In genomic region chr13:95531273-95532045, GRCm38 (mm10) we compare ENCODE assay signal across 13 mouse cellular contexts. TPM values are rescaled to one million over a fixed set of nuclear protein-coding genes. Genes with fewer than 3 reads are reported as not detected.
A peak's percentile ranks its signal among the peaks of the same experiment; 100 is the strongest.
DNase-seq lines count a peak whose midpoint lies in the region; ATAC-seq and TF ChIP-seq lines count a peak whose summit lies in the region.
"Had no signal": no experiment of that assay in that cellular context is flagged by ENCODE, and none has a peak within 500 bp of the region (broad histone marks: within the 10 kb centered on the region; RNA-seq: fewer than 3 reads in every experiment).

No protein-coding gene starts in this region.

- no peak overlapping the region for H3K4me2 ChIP-seq in lung, embryonic 14.5 days
- H3K4me2 ChIP-seq in stomach, embryonic 16.5 days (ENCODE audit: low read depth, low read length) = no peak overlapping the region
- H3K4me2 ChIP-seq: embryonic facial prominence, embryonic 15.5 days; heart, embryonic 12.5 days had no signal

- no peak overlapping the region for H3K27ac ChIP-seq in lung, embryonic 14.5 days (ENCODE audit: low read depth)
- peak overlapping the region; percentile 18; the same call in 1 of the 2 replicates for H3K27ac ChIP-seq in stomach, embryonic 16.5 days (ENCODE audit: low read length)
- H3K27ac ChIP-seq: embryonic facial prominence, embryonic 15.5 days; hindbrain, postnatal 0 days had no signal

- peak; percentile 36 for DNase-seq in lung, embryonic 14.5 days
- no peak for DNase-seq in lung, postnatal 14 days
- peak; percentile 75 for DNase-seq in embryo, embryonic 10.5 days (ENCODE audit: low spot score)
- DNase-seq in kidney, adult 9 months = peak; percentile 75
- DNase-seq in ovary, postnatal 14 days (ENCODE audit: low spot score) = no peak
- no peak for DNase-seq in left cerebral cortex, adult 8-10 months (ENCODE audit: low spot score in 2 of 2)
- DNase-seq: adrenal gland, postnatal 10 days had no signal

- no peak for TF ChIP-seq CTCF in lung, embryonic 14.5 days (IDR thresholded peaks at IDR 0.05; ENCODE audit: low read depth)

- no peak overlapping the region for H3K4me3 ChIP-seq in lung, embryonic 14.5 days (ENCODE audit: low read depth, low read length)
- H3K4me3 ChIP-seq in stomach, embryonic 16.5 days (replicated peaks; ENCODE audit: low read length) = no peak overlapping the region
- H3K4me3 ChIP-seq: embryonic facial prominence, embryonic 15.5 days; heart, embryonic 12.5 days had no signal

- peaks cover 2% of the 10 kb centered on the region; the same call in 1 of the 2 replicates for H3K27me3 ChIP-seq in lung, embryonic 14.5 days (ENCODE audit: insufficient read depth, low read length)
- no peaks in the 10 kb centered on the region for H3K27me3 ChIP-seq in stomach, embryonic 16.5 days (ENCODE audit: control insufficient read depth, insufficient read depth, low read length)

- H3K4me1 ChIP-seq in lung, embryonic 14.5 days (ENCODE audit: insufficient read depth) = peaks cover 4% of the 10 kb centered on the region; the same call in 1 of the 2 replicates
- H3K4me1 ChIP-seq in stomach, embryonic 16.5 days (ENCODE audit: control insufficient read depth, insufficient read depth, low read length) = peaks cover 21% of the 10 kb centered on the region

- 16% methylated on average over 9 of the region's 9 CpGs for WGBS in lung, embryonic 14.5 days
- 31% methylated on average over 9 of the region's 9 CpGs for WGBS in stomach, embryonic 16.5 days

- no peak for ATAC-seq in lung, embryonic 14.5 days (ENCODE audit: insufficient read depth)
- ATAC-seq in stomach, embryonic 16.5 days (ENCODE audit: insufficient read depth, low FRiP score) = no peak; the same call in 1 of the 2 replicates
- ATAC-seq: hindbrain, postnatal 0 days had no signal

- H3K9ac ChIP-seq in lung, embryonic 14.5 days = no peak overlapping the region
- no peak overlapping the region for H3K9ac ChIP-seq in stomach, embryonic 16.5 days (ENCODE audit: low read length)
- H3K9ac ChIP-seq: embryonic facial prominence, embryonic 15.5 days; heart, embryonic 12.5 days had no signal

- no peaks in the 10 kb centered on the region for H3K9me3 ChIP-seq in lung, embryonic 14.5 days (ENCODE audit: low read depth, low read length)
- H3K9me3 ChIP-seq in stomach, embryonic 16.5 days (replicated peaks; ENCODE audit: control insufficient read depth, low read length) = no peaks in the 10 kb centered on the region
- H3K9me3 ChIP-seq: embryonic facial prominence, embryonic 15.5 days; heart, embryonic 12.5 days had no signal

- H3K36me3 ChIP-seq in lung, embryonic 14.5 days (ENCODE audit: insufficient read depth) = no peaks in the 10 kb centered on the region
- no peaks in the 10 kb centered on the region for H3K36me3 ChIP-seq in stomach, embryonic 16.5 days (ENCODE audit: control insufficient read depth, insufficient read depth, low read length)
- H3K36me3 ChIP-seq: embryonic facial prominence, embryonic 15.5 days; heart, embryonic 12.5 days had no signal

RNA-seq across cellular contexts. Expression of gene F2rl1, which starts 6.4 kb away (rescaled TPM):
- 4.1 and 4.5 TPM in 2 replicates for polyA plus RNA-seq in lung, embryonic 14.5 days (2014; fragmentation: Nextera tagmentation; extraction: Ambion mirVana)
- 14.9 and 17.7 TPM in 2 replicates for polyA plus RNA-seq in stomach, embryonic 16.5 days (2015; fragmentation: Nextera tagmentation; extraction: Ambion mirVana)
- total RNA-seq in left cerebral cortex, adult 8-10 months (2022) = under 1 TPM; 0.13 to 0.44 (median 0.26) TPM
- total RNA-seq: MEL had no signal
- polyA plus RNA-seq: heart, embryonic 12.5 days; hindbrain, postnatal 0 days had no signal

RNA-seq across cellular contexts. Expression of gene S100z, which starts 52.9 kb away (rescaled TPM):
- 0.74 TPM in 1 of 2 replicates, not detected in the other for polyA plus RNA-seq in lung, embryonic 14.5 days (2014; fragmentation: Nextera tagmentation; extraction: Ambion mirVana)
- 0.40 TPM in 1 of 2 replicates, not detected in the other for polyA plus RNA-seq in stomach, embryonic 16.5 days (2015; fragmentation: Nextera tagmentation; extraction: Ambion mirVana)
- not detected for total RNA-seq in left cerebral cortex, adult 8-10 months (2022)
- total RNA-seq: adrenal gland, postnatal 10 days; hindbrain, postnatal 0 days; MEL had no signal
- polyA plus RNA-seq: heart, embryonic 12.5 days; hindbrain, postnatal 0 days; lung, embryonic 16.5 days had no signal

Comparison
In these comparisons a context has a peak if more than half of its experiments do, and no peak if none do; other contexts are left out.
1. DNase-seq: peak in lung, embryonic 14.5 days (single experiment), embryo, embryonic 10.5 days (single experiment) and kidney, adult 9 months (single experiment); none in lung, postnatal 14 days (single experiment), ovary, postnatal 14 days (single experiment) and left cerebral cortex, adult 8-10 months (0 of 2).